Mouse (Mus musculus): ENCODE results near the gene Tspan12. TPM values are rescaled to one million over a fixed set of nuclear protein-coding genes. Genes with fewer than 3 reads are reported as not detected.

The Tspan12 gene
- polyA plus RNA-seq, 2 experiments from 2014 or later = not detected

GRCm38 (mm10) chr6:21768745-21769446 lies 83.4 kb downstream of the Tspan12 start:
- ATAC-seq = no peak

GRCm38 (mm10) chr6:21767787-21768221 lies 84.5 kb downstream of the Tspan12 start:
- ATAC-seq = no peak

DNA sequence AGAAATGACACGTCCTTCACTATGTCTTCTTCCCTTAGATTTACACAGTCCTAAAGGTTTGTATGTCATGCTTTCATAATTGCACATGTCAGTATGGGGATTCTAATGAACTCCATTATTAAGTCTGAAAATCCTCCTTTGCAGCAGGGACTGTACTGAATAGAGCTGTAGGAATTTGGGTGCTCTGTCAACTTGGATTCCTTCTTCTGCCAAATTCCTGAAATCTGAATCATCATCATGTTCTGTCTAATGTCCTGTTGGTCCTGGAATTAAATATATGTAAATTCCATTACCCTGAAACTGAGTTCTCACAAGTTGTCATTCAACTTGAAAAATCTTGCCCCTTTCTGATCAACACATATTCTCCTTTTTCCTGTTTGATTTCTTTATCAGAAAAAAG lies 104.8 kb downstream of the Tspan12 start:
- ATAC-seq = no peak

GRCm38 (mm10) chr6:21744615-21745266 lies 107.6 kb downstream of the Tspan12 start:
- ATAC-seq = no peak

DNA sequence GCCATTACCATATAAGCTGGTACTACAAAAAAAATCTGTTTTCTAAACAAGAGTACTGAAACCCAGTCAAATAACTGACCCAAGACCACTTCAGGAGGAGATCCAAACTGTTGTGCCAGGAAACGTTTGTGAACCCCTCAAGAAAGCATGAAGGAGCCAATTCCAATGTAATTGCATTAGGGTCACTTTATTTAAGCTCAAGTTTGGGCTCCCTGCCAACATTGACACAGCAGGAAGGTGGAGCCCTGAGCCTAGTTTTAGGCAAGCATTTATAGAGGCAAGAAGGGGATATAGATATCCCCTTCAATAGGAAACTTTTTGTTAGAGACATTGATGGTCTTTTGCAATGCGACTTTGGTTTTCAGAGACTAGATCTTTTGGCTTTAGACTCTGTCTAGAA lies 111.7 kb downstream of the Tspan12 start:
- ATAC-seq = no peak

GRCm38 (mm10) chr6:21722238-21722637 lies 130.1 kb downstream of the Tspan12 start:
- no peak for ATAC-seq

Other genes with a start within 250 kb of the Tspan12 start
- 100 to 1,000 TPM in 1 of 2 experiments, 10 to 100 TPM in 1; 74.7 to 101 TPM for gene Ing3, start 97.1 kb upstream of the Tspan12 start, polyA plus RNA-seq (2017; shearing (Covaris generic))
- gene Cped1, start 133.4 kb upstream of the Tspan12 start, polyA plus RNA-seq (2017; shearing (Covaris generic)) = under 1 TPM in 1 of 2 experiments, not detected in 1; 0.15 TPM